Mouse (Mus musculus): ENCODE data around the gene Gm20479.

Gm20479 gene

DNA sequence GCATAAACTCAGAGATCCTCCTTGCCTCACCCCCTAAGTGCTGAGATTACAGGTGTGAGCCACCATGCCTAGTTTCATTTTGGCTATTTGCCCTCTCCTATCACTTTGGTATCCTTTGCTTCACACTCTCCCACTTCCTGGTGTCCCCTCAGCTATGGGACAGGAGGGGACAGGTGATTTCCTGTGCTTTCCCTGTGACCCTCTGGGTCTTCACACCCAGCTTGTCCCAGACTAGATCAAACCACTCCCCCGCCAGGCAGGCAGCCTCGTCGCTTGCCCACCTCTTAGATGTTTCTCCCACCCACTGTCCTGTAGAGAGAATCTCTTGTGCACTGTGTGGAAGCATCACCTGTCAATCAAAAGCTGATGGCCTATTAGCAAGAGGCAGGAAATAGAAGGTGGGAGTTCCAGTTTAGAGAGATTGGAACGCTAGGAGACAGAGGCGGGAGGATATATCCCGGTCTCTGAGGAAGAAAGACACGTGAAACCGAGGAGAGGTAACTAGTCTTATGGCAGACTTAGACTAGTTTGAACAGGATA, 46.2 kb downstream of the Gm20479 start:
- DNase-seq (ENCODE audit: low read depth, low spot score): no peak

DNA sequence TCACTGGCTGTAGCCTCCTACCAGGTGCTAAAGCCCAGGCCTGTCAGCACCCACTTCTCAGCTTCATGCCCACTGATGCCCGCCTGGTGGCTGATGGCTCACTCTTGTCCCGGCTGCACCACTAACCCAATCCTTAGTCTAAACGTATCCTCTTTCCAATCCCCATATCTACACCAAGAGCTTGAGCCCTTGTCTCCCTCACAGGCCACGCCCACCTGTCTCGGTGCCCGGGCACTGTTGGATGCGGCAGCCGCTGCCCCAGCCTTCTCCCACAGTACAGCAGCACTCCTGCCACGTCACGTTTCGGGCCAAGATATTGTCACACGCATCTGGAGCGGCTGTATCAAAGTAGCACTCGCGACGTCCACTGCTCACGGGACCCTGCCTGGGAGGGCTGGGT, 46.9 kb downstream of the Gm20479 start:
- DNase-seq (ENCODE audit: low read depth, low spot score): no peak

DNA sequence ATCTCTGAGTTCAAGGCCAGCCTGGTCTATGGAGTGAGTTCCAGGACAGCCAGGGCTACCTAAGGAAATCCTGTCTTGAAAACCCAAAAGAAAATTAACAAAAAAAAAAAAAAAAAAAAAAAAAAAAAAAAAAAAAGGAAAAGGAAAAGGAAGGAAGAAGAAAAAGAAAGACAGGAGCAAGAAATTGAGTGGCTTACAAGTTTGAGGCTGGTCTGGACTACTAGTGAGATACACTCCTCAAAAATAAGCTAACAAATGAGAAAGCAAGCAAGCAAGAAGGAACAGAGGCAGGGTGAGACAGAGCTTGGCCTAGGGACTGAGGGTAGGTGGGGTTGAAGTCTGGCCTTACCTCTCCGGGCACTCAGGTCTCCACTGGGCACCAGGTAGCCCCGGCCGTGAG, 47.4 kb downstream of the Gm20479 start:
- no peak for DNase-seq (ENCODE audit: low read depth, low spot score)

DNA sequence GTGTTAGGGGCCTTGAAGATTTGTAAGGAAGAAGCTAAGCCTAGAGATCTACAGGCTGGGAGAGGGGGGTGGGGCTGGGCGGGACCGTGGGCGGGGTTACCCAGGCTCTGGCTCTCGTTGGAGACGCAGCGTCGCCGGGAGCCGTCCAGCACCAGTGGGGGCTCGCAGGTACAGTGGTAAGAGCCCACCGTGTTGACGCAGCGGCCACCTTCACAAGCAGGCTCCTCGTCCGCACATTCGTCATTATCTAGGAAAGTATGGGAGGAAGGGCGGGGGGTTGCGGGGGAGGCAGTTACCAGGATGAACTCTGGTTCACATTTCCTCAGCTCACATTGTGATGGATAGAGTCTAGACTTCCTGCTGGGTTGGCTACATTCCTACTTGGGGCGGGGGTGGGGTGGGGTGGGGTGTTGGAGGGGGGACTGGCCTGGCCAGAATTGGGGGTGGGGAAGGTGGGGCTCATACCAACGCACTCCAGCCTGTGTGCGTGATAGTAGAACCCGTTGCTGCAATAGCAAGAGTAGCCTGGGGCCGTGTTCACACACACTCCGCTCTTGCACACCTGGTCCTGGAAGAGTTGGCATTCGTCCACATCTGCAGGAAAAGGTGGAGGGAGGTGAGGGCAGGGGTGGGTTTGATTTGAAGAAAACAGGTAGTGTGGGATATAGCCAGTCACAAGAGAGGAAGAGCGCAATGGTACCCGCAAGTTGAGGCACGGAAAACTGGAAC, 48.2 kb downstream of the Gm20479 start:
- no peak for DNase-seq (ENCODE audit: low read depth, low spot score)

DNA sequence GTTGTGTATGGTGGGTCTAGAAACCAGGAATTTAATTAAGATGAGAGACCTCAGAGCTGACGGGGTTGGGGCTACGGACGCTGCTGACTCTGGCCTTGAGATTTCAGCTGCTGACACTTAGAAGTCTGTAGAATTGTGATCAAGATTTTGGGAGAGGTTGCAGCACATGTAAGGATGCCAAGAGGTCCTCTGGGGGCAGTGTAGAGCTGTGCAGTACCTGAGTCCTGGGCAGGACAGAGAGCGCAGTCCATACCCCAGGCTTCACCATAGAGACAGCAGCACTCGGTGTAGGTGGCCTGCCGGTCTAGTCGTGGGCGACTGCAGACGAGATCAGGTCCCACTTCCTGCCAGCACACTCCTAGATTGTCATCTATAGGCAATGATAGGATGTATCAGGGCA, 49.7 kb downstream of the Gm20479 start:
- DNase-seq (ENCODE audit: low read depth, low spot score): no peak

DNA sequence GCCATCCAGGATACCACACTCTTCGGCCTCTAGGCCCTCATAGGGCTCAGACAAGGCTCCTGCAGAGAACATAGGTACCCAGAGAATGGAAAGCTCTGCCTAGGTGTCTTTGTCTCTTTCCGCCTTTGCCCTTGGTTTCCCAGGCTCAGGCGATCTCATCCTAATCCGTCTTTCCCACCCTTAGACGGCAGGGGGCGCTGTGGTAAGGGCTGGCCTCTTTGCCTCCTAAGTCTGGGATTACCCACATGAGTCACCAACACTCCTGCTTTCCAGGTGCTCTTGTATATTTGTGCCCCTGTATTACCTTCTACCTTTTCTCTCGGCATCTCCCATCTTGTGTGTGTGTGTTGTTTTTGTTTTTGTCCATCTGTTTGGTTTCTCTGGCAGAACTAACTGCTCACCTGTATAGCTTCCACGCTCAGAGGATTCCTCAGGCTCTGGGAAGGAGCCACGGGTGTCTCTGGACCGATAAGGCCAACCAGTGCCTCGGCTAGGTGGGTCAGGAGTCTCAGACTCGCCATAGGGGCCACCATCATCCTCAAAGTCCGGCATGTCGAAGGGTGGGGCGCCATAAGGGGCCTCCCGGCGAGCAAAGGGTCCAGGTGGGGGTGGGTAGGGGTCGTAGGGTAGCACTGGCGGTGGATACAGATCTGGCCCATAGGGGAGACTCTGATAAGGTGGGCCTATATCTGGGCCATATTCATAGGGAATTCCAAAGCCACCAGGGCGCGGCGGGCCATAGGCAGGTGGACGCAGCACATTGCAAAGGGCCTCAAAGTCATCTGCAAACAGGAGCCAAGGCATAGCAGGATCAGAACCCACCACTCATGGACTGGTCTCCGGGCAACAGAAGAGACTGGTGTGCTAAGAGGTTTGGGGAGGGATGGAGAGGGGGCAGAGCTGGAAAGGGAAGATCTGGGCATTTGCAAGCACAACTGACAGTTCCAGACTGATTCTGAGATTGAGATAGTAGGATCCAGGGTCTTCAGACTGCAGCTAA, 50.8 kb downstream of the Gm20479 start:
- DNase-seq (ENCODE audit: low read depth, low spot score): no peak

DNA sequence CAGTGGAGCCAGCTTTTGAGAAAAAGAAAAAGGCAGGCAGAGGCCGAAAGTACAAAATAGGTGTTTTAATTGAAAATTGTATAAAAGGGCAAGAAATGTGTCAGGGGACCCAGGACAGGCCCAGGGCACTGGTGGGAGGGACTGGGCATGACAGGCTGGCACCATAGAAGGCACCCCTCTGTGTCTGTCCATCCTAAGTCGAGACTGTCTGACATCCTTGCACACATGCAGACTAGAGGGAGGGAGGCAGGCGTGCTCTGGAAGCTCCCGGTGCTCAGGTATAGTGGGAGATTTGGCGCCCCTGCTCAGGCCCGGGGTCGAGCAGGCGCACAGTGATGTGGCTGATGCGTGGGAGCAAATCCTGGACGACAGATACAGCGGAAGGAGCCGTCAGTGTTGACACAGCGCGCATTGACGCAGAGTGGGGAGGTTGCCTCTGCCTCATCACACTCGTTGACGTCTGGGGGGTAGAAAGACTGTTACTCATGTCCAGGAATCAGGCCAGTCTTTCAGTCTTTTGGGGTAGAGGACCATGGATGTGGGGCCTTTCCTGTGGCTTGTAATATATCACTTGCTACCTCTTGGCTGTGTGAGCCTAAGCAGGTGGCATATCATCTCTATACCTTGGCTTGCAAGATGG, 52.0 kb downstream of the Gm20479 start:
- no peak for DNase-seq (ENCODE audit: low read depth, low spot score)
